Mouse (Mus musculus): Measurements from ENCODE around the gene Mkks. TPM values are rescaled to one million over a fixed set of nuclear protein-coding genes. Genes with fewer than 3 reads are reported as not detected.
A peak's percentile ranks its signal among the peaks of the same experiment; 100 is the strongest.

Gene Mkks
- 9.9 and 10.7 TPM in 2 replicates for polyA plus RNA-seq (2012; rRNA removed)
- polyA plus RNA-seq (2014; fragmentation: Nextera tagmentation; extraction: Ambion mirVana): 12.6 and 12.7 TPM in 2 replicates

- Histone ChIP-seq H3K4me2 (replicated peaks; ENCODE audit: low read depth, low read length, severe bottlenecking) (peak within 1 kb of the TSS; percentile 46), H3K4me3 (replicated peaks; ENCODE audit: low read length) (peak within 1 kb of the TSS; percentile 69), H3K27ac (replicated peaks; ENCODE audit: low read depth, low read length) (peak within 1 kb of the TSS; percentile 91), H3K9me3 (ENCODE audit: control insufficient read depth, low read length) (no peaks in the 10 kb centered on the region), H3K36me3 (ENCODE audit: control insufficient read depth, insufficient read depth, low read length) (no peaks in the 10 kb centered on the region), H3K27me3 (ENCODE audit: control insufficient read depth, insufficient read depth, low read length) (no peaks in the 10 kb centered on the region), H3K4me1 (ENCODE audit: control insufficient read depth, insufficient read depth, low read length) (0 out of 2 replicates have a peak, but pooled peaks cover 3% of the 10 kb centered on the region), H3K9ac (ENCODE audit: low read depth, low read length, severe bottlenecking) (peak within 1 kb of the TSS; percentile 69)
- WGBS: under 1% methylated on average over 47 of the region's 49 CpGs
- TF ChIP-seq POLR2A (IDR thresholded peaks at IDR 0.05; ENCODE audit: borderline replicate concordance, extremely low read depth, insufficient read depth, insufficient read length): peak; percentile 67; the same call in 1 of the 2 replicates
- peak; percentile 99 for DNase-seq (ENCODE audit: low spot score)
- peak; percentile 97 for ATAC-seq (ENCODE audit: low FRiP score, low read depth)
These were observed at the start of gene Mkks, which contains the start of the genes Slx4ip and AL731706.1 for GRCm38 (mm10) chr2:136891068-136891950. Gene Mkks, minus strand, starts transcription at chr2:136891389. Gene Slx4ip, plus strand, starts transcription at chr2:136891218. Gene AL731706.1, minus strand, starts transcription at chr2:136891389.

GRCm38 (mm10) chr2:136938249-136938648 lies 47.1 kb upstream of the Mkks start:
- H3K4me1 ChIP-seq (ENCODE audit: control insufficient read depth, insufficient read depth, low read length): no peaks in the 10 kb centered on the region
- no peak overlapping the region for H3K9ac ChIP-seq (ENCODE audit: low read depth, low read length, severe bottlenecking)
- no peaks in the 10 kb centered on the region for H3K36me3 ChIP-seq (ENCODE audit: control insufficient read depth, insufficient read depth, low read length)
- no peaks in the 10 kb centered on the region for H3K27me3 ChIP-seq (ENCODE audit: control insufficient read depth, insufficient read depth, low read length)
- no peak overlapping the region for H3K4me3 ChIP-seq (replicated peaks; ENCODE audit: low read length)
- no peak overlapping the region for H3K4me2 ChIP-seq (replicated peaks; ENCODE audit: low read depth, low read length, severe bottlenecking)
- no peak for ATAC-seq (ENCODE audit: low FRiP score, low read depth)
- 79% methylated on average over 1 of the region's 1 CpGs for WGBS
- H3K9me3 ChIP-seq (ENCODE audit: control insufficient read depth, low read length): no peaks in the 10 kb centered on the region
- DNase-seq (ENCODE audit: low spot score): no peak
- H3K27ac ChIP-seq (replicated peaks; ENCODE audit: low read depth, low read length): no peak overlapping the region
- TF ChIP-seq POLR2A (IDR thresholded peaks at IDR 0.05; ENCODE audit: borderline replicate concordance, extremely low read depth, insufficient read depth, insufficient read length): no peak

GRCm38 (mm10) chr2:136936391-136937288 lies 45.5 kb upstream of the Mkks start:
- Histone ChIP-seq H3K4me3 (replicated peaks; ENCODE audit: low read length) (no peak overlapping the region), H3K9ac (ENCODE audit: low read depth, low read length, severe bottlenecking) (no peak overlapping the region), H3K4me1 (ENCODE audit: control insufficient read depth, insufficient read depth, low read length) (no peaks in the 10 kb centered on the region), H3K27me3 (ENCODE audit: control insufficient read depth, insufficient read depth, low read length) (no peaks in the 10 kb centered on the region), H3K27ac (replicated peaks; ENCODE audit: low read depth, low read length) (no peak overlapping the region), H3K36me3 (ENCODE audit: control insufficient read depth, insufficient read depth, low read length) (no peaks in the 10 kb centered on the region), H3K4me2 (replicated peaks; ENCODE audit: low read depth, low read length, severe bottlenecking) (no peak overlapping the region), H3K9me3 (ENCODE audit: control insufficient read depth, low read length) (no peaks in the 10 kb centered on the region)
- ATAC-seq (ENCODE audit: low FRiP score, low read depth): no peak
- 89% methylated on average over 4 of the region's 4 CpGs for WGBS
- TF ChIP-seq POLR2A (IDR thresholded peaks at IDR 0.05; ENCODE audit: borderline replicate concordance, extremely low read depth, insufficient read depth, insufficient read length): no peak
- DNase-seq (ENCODE audit: low spot score): no peak

- ATAC-seq (ENCODE audit: low FRiP score, low read depth) (0 out of 2 replicates have a peak, but pooled peaks have one; percentile 53), DNase-seq (ENCODE audit: low spot score) (no peak)
- H3K9ac ChIP-seq (ENCODE audit: low read depth, low read length, severe bottlenecking): no peak overlapping the region
- peaks cover 8% of the 10 kb centered on the region; the same call in 1 of the 2 replicates for H3K4me1 ChIP-seq (ENCODE audit: control insufficient read depth, insufficient read depth, low read length)
- H3K4me3 ChIP-seq (replicated peaks; ENCODE audit: low read length): no peak overlapping the region
- H3K4me2 ChIP-seq (replicated peaks; ENCODE audit: low read depth, low read length, severe bottlenecking): no peak overlapping the region
- H3K27ac ChIP-seq (replicated peaks; ENCODE audit: low read depth, low read length): no peak overlapping the region
- WGBS: 68% methylated on average over 4 of the region's 4 CpGs
- no peaks in the 10 kb centered on the region for H3K36me3 ChIP-seq (ENCODE audit: control insufficient read depth, insufficient read depth, low read length)
- no peaks in the 10 kb centered on the region for H3K27me3 ChIP-seq (ENCODE audit: control insufficient read depth, insufficient read depth, low read length)
- no peak for TF ChIP-seq POLR2A (IDR thresholded peaks at IDR 0.05; ENCODE audit: borderline replicate concordance, extremely low read depth, insufficient read depth, insufficient read length)
- H3K9me3 ChIP-seq (ENCODE audit: control insufficient read depth, low read length): no peaks in the 10 kb centered on the region
These were observed 29.8 kb upstream of the Mkks start for GRCm38 (mm10) chr2:136921003-136921408.
